Mouse (Mus musculus): ENCODE results near the gene Rwdd2a. TPM values are rescaled to one million over a fixed set of nuclear protein-coding genes. Genes with fewer than 3 reads are reported as not detected.

The Rwdd2a gene
- polyA plus RNA-seq, 1 experiment from 2014 or later = 4.1 TPM

Other genes with a start within 250 kb of the Rwdd2a start
- gene Ube2cbp, start 107.0 kb upstream of the Rwdd2a start, polyA plus RNA-seq (2014; fragmentation: Nextera tagmentation; extraction: Ambion mirVana) = 5.1 and 5.5 TPM in 2 replicates
- 27.6 and 29.2 TPM in 2 replicates for gene Dop1a, start 104.8 kb upstream of the Rwdd2a start, polyA plus RNA-seq (2014; fragmentation: Nextera tagmentation; extraction: Ambion mirVana)
- 29.2 and 36.4 TPM in 2 replicates for gene Pgm3, start 149 bp upstream of the Rwdd2a start, polyA plus RNA-seq (2014; fragmentation: Nextera tagmentation; extraction: Ambion mirVana)
- 10.3 and 12.3 TPM in 2 replicates for gene Me1, start 124.0 kb downstream of the Rwdd2a start, polyA plus RNA-seq (2014; fragmentation: Nextera tagmentation; extraction: Ambion mirVana)
- 10.8 and 15.8 TPM in 2 replicates for gene Prss35, start 171.7 kb downstream of the Rwdd2a start, polyA plus RNA-seq (2014; fragmentation: Nextera tagmentation; extraction: Ambion mirVana)